Mouse (Mus musculus) cerebellum, postnatal 36 days (tissue): ENCODE measurements around the gene Rsph4a.
"Not testable (repeated sequence)": the region's sequence is repeated elsewhere in the genome, so short reads cannot be mapped to it uniquely, and the experiment has no call there.

Experiments
- DNase-seq, 2 experiments: peaks; one replicate each; pipeline ENCODE4 v3.0.0; 2021 to 2022; ENCODE audit warnings: mixed read lengths in 2 of 2

Gene Rsph4a

DNA sequence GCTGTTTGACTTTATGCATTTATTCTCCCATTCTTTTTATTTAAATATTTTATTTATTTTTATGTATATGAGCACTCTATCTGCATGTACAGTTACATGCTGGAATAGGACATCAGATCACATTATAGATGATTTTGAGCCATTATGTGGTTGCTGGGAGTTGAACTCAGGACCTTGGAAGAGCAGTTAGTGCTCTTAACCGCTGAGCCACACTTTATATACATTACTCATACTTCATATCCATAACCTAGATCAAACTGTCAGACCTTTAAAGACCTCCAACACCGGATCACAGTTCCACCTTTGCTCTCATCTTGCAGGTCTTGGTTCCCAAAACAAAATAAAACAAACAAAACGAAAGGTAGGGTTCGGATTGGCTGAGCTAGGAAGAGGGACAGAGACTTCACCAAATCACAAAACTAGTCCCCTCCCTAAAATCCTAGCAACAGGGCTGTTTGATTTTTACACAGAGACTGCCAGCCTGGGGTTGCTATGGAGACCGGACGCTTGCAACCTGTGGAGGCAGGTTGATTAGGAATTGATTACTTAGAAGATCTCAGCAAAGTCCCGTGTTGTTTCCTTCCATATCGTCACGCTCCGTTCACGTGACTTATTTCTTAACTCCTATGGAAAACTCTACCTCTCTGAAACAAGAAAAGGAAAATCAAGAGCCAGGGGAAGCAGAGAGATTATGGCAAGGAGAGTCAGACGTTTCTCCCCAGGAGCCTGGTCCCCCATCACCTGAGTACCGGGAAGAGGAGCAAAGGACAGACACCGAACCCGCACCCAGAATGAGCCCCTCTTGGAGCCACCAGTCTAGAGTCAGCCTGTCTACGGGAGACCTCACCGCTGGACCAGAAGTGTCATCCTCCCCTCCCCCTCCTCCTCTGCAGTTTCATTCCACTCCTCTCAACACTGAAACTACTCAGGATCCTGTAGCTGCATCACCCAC, at the start of gene Rsph4a:
Gene Rsph4a (plus strand): TSS at position 582 of the 952 bp plus-strand sequence.
- DNase-seq = peak in 1 of 2 experiments; percentile 3

GRCm38 (mm10) chr10:33857421-33857820, 47.5 kb upstream of the Rsph4a start, which contains the start of gene Sult3a1:
TSS of gene Sult3a1 (plus strand) at chr10:33857721.
- no peak for DNase-seq

GRCm38 (mm10) chr10:33865994-33866393, 38.9 kb upstream of the Rsph4a start:
- no peak for DNase-seq

DNA sequence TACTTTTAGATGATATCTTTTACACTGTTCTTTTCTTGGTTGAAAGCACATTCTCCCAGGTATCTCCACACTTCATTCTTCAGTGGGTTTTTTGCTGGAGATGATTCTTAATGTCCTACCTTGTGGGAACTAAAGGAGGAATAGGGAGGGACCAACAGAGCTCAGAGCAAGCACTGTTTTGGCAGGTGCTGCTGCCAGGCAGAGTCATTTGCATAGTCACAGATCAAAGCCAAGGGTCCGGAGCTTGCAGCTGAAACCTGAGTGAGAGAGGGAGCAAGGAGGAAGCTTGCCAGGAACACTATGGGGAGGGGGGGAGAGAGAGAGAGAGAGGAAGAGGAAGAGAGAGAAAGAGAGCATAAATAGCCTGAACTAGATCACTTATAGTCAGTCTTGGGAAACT, 34.5 kb upstream of the Rsph4a start:
- DNase-seq = no peak

GRCm38 (mm10) chr10:33872672-33873398, 32.1 kb upstream of the Rsph4a start:
- DNase-seq = no peak

- not testable (repeated sequence) for DNase-seq
These were observed 22.5 kb upstream of the Rsph4a start for GRCm38 (mm10) chr10:33882411-33882810.

DNA sequence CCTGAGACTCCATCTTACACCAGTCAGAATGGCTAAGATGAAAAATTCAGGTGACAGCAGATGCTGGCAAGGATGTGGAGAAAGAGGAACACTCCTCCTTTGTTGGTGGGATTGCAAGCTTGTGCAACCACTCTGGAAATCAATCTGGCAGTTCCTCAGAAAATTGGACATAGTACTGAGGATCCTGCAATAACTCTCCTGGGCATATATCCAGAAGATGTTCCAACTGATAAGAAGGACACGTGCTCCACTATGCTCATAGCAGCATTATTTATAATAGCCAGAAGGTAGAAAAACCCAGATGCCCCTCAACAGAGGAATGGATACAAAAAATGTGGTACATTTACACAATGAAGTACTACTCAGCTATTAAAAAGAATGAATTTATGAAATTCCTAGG, 3.4 kb upstream of the Rsph4a start:
- not testable (repeated sequence) for DNase-seq

DNA sequence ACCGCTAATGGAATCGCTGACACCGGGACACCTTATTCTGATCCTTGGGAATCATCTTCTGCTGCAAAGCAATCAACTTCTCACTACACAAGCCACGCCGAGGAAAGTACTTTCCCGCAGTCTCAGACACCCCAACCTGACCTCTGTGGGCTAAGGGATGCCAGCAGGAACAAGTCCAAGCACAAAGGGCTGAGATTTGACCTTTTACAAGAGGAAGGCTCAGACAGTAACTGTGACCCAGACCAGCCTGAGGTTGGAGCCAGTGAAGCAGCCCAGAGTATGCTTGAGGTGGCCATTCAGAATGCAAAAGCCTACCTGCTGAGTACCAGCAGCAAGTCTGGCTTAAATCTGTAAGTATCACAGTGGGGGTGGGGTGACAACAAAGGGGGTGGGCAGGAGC, 578 bp downstream of the Rsph4a start:
- DNase-seq = no peak

DNA sequence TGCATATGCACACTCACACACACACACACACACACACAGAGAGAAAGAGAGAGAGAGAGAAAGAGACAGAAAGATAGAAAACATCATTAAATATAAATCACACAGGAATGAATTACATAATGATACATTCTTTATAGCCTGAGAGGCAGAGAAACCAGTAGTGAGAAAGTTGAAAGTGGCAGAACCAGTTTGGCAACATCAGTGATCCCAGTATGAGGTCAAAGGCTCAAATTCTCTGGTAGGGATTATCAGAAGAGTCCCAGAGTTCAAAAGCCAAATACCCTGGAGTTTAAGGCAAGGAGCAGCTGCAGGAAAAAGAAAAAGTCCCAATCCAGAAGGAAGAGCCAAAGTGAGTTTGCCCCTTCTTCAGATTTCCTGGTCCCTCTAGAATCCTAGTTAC, 35.8 kb downstream of the Rsph4a start:
- no peak for DNase-seq

GRCm38 (mm10) chr10:33945390-33945789, 40.5 kb downstream of the Rsph4a start:
- no peak for DNase-seq

GRCm38 (mm10) chr10:33946336-33946735, 41.4 kb downstream of the Rsph4a start:
- no peak for DNase-seq

GRCm38 (mm10) chr10:33950803-33951583, 46.1 kb downstream of the Rsph4a start, which contains the start of gene Zup1:
TSS of gene Zup1 (minus strand) at chr10:33951269.
- peak; percentile 79 to 81 for DNase-seq

GRCm38 (mm10) chr10:33952509-33952908, 47.6 kb downstream of the Rsph4a start:
- no peak for DNase-seq
